Mouse (Mus musculus) frontal cortex, postnatal 25 days (tissue): ENCODE measurements around the gene Camta1.
A peak's percentile ranks its signal among the peaks of the same experiment; 100 is the strongest.

Experiments
- DNase-seq, 2 experiments: peaks; one replicate each; pipeline ENCODE4 v3.0.0; 2022; ENCODE audit warnings: low spot score in 2 of 2

Camta1 gene

GRCm38 (mm10) chr4:151001397-151001796, 860.3 kb downstream of the Camta1 start:
- no peak for DNase-seq

GRCm38 (mm10) chr4:150998626-150999025, 863.0 kb downstream of the Camta1 start:
- no peak for DNase-seq

- no peak for DNase-seq
Measured at GRCm38 (mm10) chr4:150996797-150997196, 864.9 kb downstream of the Camta1 start, which contains the start of gene Uts2. Uts2 (plus strand) TSS chr4:150997097.

- DNase-seq, result no peak
Measured at GRCm38 (mm10) chr4:150990148-150990547, 871.5 kb downstream of the Camta1 start.

GRCm38 (mm10) chr4:150980153-150980552, 881.5 kb downstream of the Camta1 start:
- DNase-seq, result no peak

- DNase-seq, result no peak
Measured at GRCm38 (mm10) chr4:150979455-150979854, 882.2 kb downstream of the Camta1 start.

GRCm38 (mm10) chr4:150978156-150978910, 883.3 kb downstream of the Camta1 start:
- no peak for DNase-seq

GRCm38 (mm10) chr4:150975145-150975544, 886.5 kb downstream of the Camta1 start:
- DNase-seq, result no peak

GRCm38 (mm10) chr4:150973264-150973663, 888.4 kb downstream of the Camta1 start:
- no peak for DNase-seq

- DNase-seq, result no peak
Measured at GRCm38 (mm10) chr4:150968956-150969355, 892.7 kb downstream of the Camta1 start.

GRCm38 (mm10) chr4:150966556-150966955, 895.1 kb downstream of the Camta1 start:
- peak; percentile 51 for DNase-seq

GRCm38 (mm10) chr4:150965555-150965951, 896.1 kb downstream of the Camta1 start:
- no peak for DNase-seq

- DNase-seq, result peak; percentile 88
Measured at GRCm38 (mm10) chr4:150964635-150965554, 896.8 kb downstream of the Camta1 start.

GRCm38 (mm10) chr4:150963711-150964110, 898.0 kb downstream of the Camta1 start:
- DNase-seq, result no peak

GRCm38 (mm10) chr4:150962231-150962630, 899.4 kb downstream of the Camta1 start:
- no peak for DNase-seq

- no peak for DNase-seq
Measured at GRCm38 (mm10) chr4:150958536-150958935, 903.1 kb downstream of the Camta1 start.

GRCm38 (mm10) chr4:150957106-150957458, 904.6 kb downstream of the Camta1 start:
- DNase-seq, result no peak

GRCm38 (mm10) chr4:150956369-150957105, 905.1 kb downstream of the Camta1 start:
- DNase-seq, result no peak

- DNase-seq, result no peak
Measured at GRCm38 (mm10) chr4:150950972-150951371, 910.7 kb downstream of the Camta1 start.

- DNase-seq, result no peak
Measured at GRCm38 (mm10) chr4:150944707-150945106, 917.0 kb downstream of the Camta1 start.

GRCm38 (mm10) chr4:150939991-150940651, 921.6 kb downstream of the Camta1 start:
- no peak for DNase-seq
